Mouse (Mus musculus): ENCODE results near the gene Iqck. TPM values are rescaled to one million over a fixed set of nuclear protein-coding genes. Genes with fewer than 3 reads are reported as not detected.

Iqck gene
- polyA plus RNA-seq, 1 experiment from 2014 or later, result 2.9 TPM

DNA sequence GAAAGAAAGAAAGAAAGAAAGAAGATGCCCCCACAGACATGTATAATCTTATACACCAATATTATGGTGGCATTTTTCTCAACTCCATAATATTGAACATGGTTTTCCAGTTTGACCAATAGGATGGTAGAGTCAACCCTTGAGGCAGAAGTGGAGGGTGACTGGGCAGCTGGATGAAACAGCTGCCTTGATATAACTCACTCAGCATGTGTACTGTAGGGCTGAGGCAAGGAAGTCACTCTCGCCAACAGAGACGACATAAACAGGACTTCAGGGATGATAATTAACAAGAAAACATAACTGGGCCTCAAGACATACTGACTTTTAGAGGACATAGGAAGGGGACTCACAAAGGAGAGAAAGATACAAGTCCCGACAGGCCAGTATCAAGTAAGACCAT lies 946 bp upstream of the Iqck start:
- peak overlapping the region; percentile 80 for H3K9ac ChIP-seq (replicated peaks; ENCODE audit: low read length)
- no peak for ATAC-seq (replicated peaks; ENCODE audit: insufficient number of reproducible peaks, low FRiP score, low TSS enrichment, low read depth)
- WGBS, result 27% methylated on average over 3 of the region's 3 CpGs
- no peak for DNase-seq (ENCODE audit: low spot score)
- no peaks in the 10 kb centered on the region; the same call in 1 of the 2 replicates for H3K4me1 ChIP-seq (ENCODE audit: control insufficient read depth, insufficient read depth, low read length)
- no peak overlapping the region for H3K27ac ChIP-seq (replicated peaks; ENCODE audit: low read depth, low read length)
- H3K4me2 ChIP-seq (ENCODE audit: low read depth, low read length), result peak overlapping the region; percentile 67
- H3K36me3 ChIP-seq (replicated peaks; ENCODE audit: control insufficient read depth, insufficient read depth, low read depth, low read length), result peaks cover 2% of the 10 kb centered on the region; the same call in 1 of the 2 replicates
- no peaks in the 10 kb centered on the region for H3K27me3 ChIP-seq (ENCODE audit: control insufficient read depth, insufficient read depth, low read length)
- H3K4me3 ChIP-seq (ENCODE audit: low read depth, low read length), result peak overlapping the region; percentile 82
- no peaks in the 10 kb centered on the region for H3K9me3 ChIP-seq (replicated peaks; ENCODE audit: control insufficient read depth, low read length)

GRCm38 (mm10) chr7:118855877-118856304 lies 339 bp downstream of the Iqck start, which contains the start of gene Knop1:
Gene Knop1 (minus strand): TSS chr7:118856254.
- H3K27ac ChIP-seq (replicated peaks; ENCODE audit: low read depth, low read length), result no peak within 1 kb of the TSS
- no peaks in the 10 kb centered on the region for H3K9me3 ChIP-seq (replicated peaks; ENCODE audit: control insufficient read depth, low read length)
- under 1% methylated on average over 45 of the region's 46 CpGs for WGBS
- H3K27me3 ChIP-seq (ENCODE audit: control insufficient read depth, insufficient read depth, low read length), result no peaks in the 10 kb centered on the region
- peak; percentile 80 for ATAC-seq (replicated peaks; ENCODE audit: insufficient number of reproducible peaks, low FRiP score, low TSS enrichment, low read depth)
- peak within 1 kb of the TSS; percentile 67 for H3K4me2 ChIP-seq (ENCODE audit: low read depth, low read length)
- DNase-seq (ENCODE audit: low spot score), result peak; percentile 55
- H3K9ac ChIP-seq (replicated peaks; ENCODE audit: low read length), result peak within 1 kb of the TSS; percentile 80
- peak within 1 kb of the TSS; percentile 82 for H3K4me3 ChIP-seq (ENCODE audit: low read depth, low read length)
- H3K36me3 ChIP-seq (replicated peaks; ENCODE audit: control insufficient read depth, insufficient read depth, low read depth, low read length), result peaks cover 2% of the 10 kb centered on the region; the same call in 1 of the 2 replicates
- no peaks in the 10 kb centered on the region; the same call in 1 of the 2 replicates for H3K4me1 ChIP-seq (ENCODE audit: control insufficient read depth, insufficient read depth, low read length)

- DNase-seq (ENCODE audit: low spot score), result no peak
- 90% methylated on average over 1 of the region's 1 CpGs for WGBS
- no peak overlapping the region for H3K27ac ChIP-seq (replicated peaks; ENCODE audit: low read depth, low read length)
Observed at GRCm38 (mm10) chr7:118858640-118859039, 3.1 kb downstream of the Iqck start.

GRCm38 (mm10) chr7:118865362-118865761 lies 9.8 kb downstream of the Iqck start:
- Histone ChIP-seq H3K4me3 (ENCODE audit: low read depth, low read length) (no peak overlapping the region), H3K27me3 (ENCODE audit: control insufficient read depth, insufficient read depth, low read length) (no peaks in the 10 kb centered on the region), H3K4me2 (ENCODE audit: low read depth, low read length) (no peak overlapping the region), H3K4me1 (ENCODE audit: control insufficient read depth, insufficient read depth, low read length) (no peaks in the 10 kb centered on the region), H3K36me3 (replicated peaks; ENCODE audit: control insufficient read depth, insufficient read depth, low read depth, low read length) (no peaks in the 10 kb centered on the region), H3K27ac (replicated peaks; ENCODE audit: low read depth, low read length) (no peak overlapping the region), H3K9ac (replicated peaks; ENCODE audit: low read length) (no peak overlapping the region), H3K9me3 (replicated peaks; ENCODE audit: control insufficient read depth, low read length) (no peaks in the 10 kb centered on the region)
- WGBS, result 70% methylated on average over 2 of the region's 2 CpGs
- no peak for ATAC-seq (replicated peaks; ENCODE audit: insufficient number of reproducible peaks, low FRiP score, low TSS enrichment, low read depth)
- DNase-seq (ENCODE audit: low spot score), result no peak

More at GRCm38 (mm10) chr7:118858640-118859039, 3.1 kb downstream of the Iqck start:
- Histone ChIP-seq H3K9me3 (replicated peaks; ENCODE audit: control insufficient read depth, low read length) (no peaks in the 10 kb centered on the region), H3K36me3 (replicated peaks; ENCODE audit: control insufficient read depth, insufficient read depth, low read depth, low read length) (no peaks in the 10 kb centered on the region), H3K4me2 (ENCODE audit: low read depth, low read length) (no peak overlapping the region), H3K4me3 (ENCODE audit: low read depth, low read length) (no peak overlapping the region), H3K9ac (replicated peaks; ENCODE audit: low read length) (no peak overlapping the region), H3K27me3 (ENCODE audit: control insufficient read depth, insufficient read depth, low read length) (no peaks in the 10 kb centered on the region), H3K4me1 (ENCODE audit: control insufficient read depth, insufficient read depth, low read length) (no peaks in the 10 kb centered on the region; the same call in 1 of the 2 replicates)
- no peak for ATAC-seq (replicated peaks; ENCODE audit: insufficient number of reproducible peaks, low FRiP score, low TSS enrichment, low read depth)

DNA sequence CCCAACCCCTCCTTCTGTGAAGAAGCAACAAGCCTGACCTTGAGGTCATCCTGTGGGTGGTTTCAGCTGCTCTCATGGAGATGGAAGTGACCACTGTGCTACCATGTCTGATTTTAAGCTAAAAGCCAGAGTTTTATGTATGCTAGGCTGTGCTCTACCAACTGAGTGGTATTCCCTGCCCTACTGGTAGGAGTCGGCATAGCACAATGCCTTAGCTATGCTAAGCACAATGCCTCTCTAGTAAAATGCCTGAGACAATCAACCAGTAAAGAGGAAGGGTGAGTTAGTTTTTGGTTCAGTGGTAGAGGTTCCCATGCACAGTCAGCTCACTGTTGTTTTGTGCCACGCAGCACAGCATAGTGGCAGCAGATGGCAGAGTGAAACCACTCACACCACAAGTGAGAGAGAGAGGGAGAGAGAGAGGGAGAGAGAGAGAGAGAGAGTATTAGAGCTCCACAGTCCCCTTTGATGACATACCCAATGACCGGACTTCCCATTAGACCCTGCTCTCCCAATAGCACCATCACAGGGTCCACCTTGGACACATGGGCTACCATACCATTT lies 24.0 kb downstream of the Iqck start:
- ATAC-seq (replicated peaks; ENCODE audit: insufficient number of reproducible peaks, low FRiP score, low TSS enrichment, low read depth), result no peak

DNA sequence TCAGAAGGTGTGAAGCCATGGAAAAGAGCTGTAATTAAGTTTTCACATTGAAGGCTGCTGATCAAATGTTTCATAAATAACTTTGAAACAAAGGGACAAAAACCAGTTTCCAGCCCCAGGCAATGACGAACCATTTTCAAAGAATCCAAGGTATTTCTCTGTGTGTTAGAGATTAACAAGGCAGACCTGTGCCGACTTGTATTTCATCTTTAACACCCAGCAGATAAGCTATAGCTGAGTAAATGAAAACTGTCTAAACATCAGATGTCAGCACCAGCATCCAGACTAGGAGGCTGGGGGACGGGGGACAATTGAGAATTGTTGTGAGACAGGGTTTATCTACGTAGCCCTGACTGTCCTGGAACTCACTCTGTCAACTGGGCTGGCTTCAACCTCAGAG lies 28.4 kb downstream of the Iqck start:
- no peak for ATAC-seq (replicated peaks; ENCODE audit: insufficient number of reproducible peaks, low FRiP score, low TSS enrichment, low read depth)
- no peak overlapping the region for H3K27ac ChIP-seq (replicated peaks; ENCODE audit: low read depth, low read length)
- no peaks in the 10 kb centered on the region for H3K4me1 ChIP-seq (ENCODE audit: control insufficient read depth, insufficient read depth, low read length)
- 74% methylated on average over 4 of the region's 4 CpGs for WGBS
- H3K27me3 ChIP-seq (ENCODE audit: control insufficient read depth, insufficient read depth, low read length), result no peaks in the 10 kb centered on the region
- H3K36me3 ChIP-seq (replicated peaks; ENCODE audit: control insufficient read depth, insufficient read depth, low read depth, low read length), result no peaks in the 10 kb centered on the region
- peak; percentile 35 for DNase-seq (ENCODE audit: low spot score)
- H3K9me3 ChIP-seq (replicated peaks; ENCODE audit: control insufficient read depth, low read length), result no peaks in the 10 kb centered on the region
- H3K4me2 ChIP-seq (ENCODE audit: low read depth, low read length), result no peak overlapping the region
- no peak overlapping the region for H3K4me3 ChIP-seq (ENCODE audit: low read depth, low read length)
- H3K9ac ChIP-seq (replicated peaks; ENCODE audit: low read length), result no peak overlapping the region

More for the DNA sequence above, 24.0 kb downstream of the Iqck start:
- no peak overlapping the region for H3K4me2 ChIP-seq (ENCODE audit: low read depth, low read length)
- H3K36me3 ChIP-seq (replicated peaks; ENCODE audit: control insufficient read depth, insufficient read depth, low read depth, low read length), result no peaks in the 10 kb centered on the region
- no peak overlapping the region for H3K4me3 ChIP-seq (ENCODE audit: low read depth, low read length)
- H3K9me3 ChIP-seq (replicated peaks; ENCODE audit: control insufficient read depth, low read length), result no peaks in the 10 kb centered on the region
- H3K27ac ChIP-seq (replicated peaks; ENCODE audit: low read depth, low read length), result no peak overlapping the region
- no peak overlapping the region for H3K9ac ChIP-seq (replicated peaks; ENCODE audit: low read length)
- H3K4me1 ChIP-seq (ENCODE audit: control insufficient read depth, insufficient read depth, low read length), result no peaks in the 10 kb centered on the region
- DNase-seq (ENCODE audit: low spot score), result no peak
- no peaks in the 10 kb centered on the region for H3K27me3 ChIP-seq (ENCODE audit: control insufficient read depth, insufficient read depth, low read length)
- 79% methylated on average over 3 of the region's 3 CpGs for WGBS

DNA sequence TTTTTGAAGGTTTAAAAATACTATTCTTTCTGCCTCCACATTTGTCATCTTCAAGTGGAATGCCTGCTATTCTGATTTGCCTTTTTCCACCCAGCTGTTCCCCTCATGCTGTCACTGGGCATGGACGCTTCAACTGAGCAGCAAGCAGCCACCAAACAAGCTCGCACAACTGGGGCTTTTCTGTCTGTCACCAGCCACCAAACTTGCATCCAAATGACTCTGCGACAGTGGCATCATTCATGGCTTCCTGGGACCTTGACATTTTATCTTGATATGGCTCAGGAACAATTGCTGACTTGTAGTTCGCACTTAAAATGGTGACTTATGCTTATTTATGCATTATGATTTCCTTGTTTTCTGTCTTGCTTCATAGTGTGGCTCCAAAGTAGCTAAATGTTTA lies 29.4 kb downstream of the Iqck start:
- Histone ChIP-seq H3K4me1 (ENCODE audit: control insufficient read depth, insufficient read depth, low read length) (no peaks in the 10 kb centered on the region), H3K9ac (replicated peaks; ENCODE audit: low read length) (no peak overlapping the region), H3K36me3 (replicated peaks; ENCODE audit: control insufficient read depth, insufficient read depth, low read depth, low read length) (no peaks in the 10 kb centered on the region), H3K9me3 (replicated peaks; ENCODE audit: control insufficient read depth, low read length) (no peaks in the 10 kb centered on the region), H3K27ac (replicated peaks; ENCODE audit: low read depth, low read length) (no peak overlapping the region), H3K4me3 (ENCODE audit: low read depth, low read length) (no peak overlapping the region), H3K4me2 (ENCODE audit: low read depth, low read length) (no peak overlapping the region), H3K27me3 (ENCODE audit: control insufficient read depth, insufficient read depth, low read length) (no peaks in the 10 kb centered on the region)
- ATAC-seq (replicated peaks; ENCODE audit: insufficient number of reproducible peaks, low FRiP score, low TSS enrichment, low read depth) (no peak), DNase-seq (ENCODE audit: low spot score) (no peak)
- WGBS, result 78% methylated on average over 4 of the region's 4 CpGs

DNA sequence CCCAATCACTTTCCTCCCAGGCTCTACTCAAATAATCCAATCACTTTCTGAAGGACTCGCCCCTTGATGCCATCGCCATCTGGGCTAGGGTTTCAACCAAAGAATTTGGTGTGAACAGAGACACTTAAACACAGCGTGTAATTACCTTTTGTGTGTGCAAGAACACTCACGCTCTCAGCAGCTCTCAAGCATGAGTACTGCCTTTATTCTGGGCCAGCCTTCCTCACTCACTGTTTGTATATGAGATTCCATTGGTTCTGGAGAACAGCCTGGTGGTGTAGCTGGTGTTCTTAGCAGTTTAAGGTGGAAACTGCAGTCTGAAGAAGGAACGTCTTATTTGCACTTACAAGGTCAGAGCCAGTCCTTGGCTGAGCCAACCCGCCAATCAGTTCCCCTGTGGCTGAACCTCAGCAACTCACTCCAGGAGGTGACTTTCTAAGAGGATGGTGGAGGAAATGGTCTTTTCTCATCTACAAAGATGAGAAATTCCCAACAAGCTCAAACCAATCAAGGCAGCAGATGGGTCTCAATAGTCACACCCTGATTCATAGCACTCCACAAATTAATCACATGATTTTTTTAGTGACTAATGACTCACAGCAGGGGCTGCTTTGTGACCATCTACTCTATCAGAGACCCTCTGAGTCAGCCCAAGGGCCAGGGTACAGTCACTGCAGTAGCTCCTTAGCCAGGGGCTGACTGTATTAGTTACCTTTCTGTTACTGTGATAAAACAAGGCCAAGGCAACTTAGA lies 31.9 kb downstream of the Iqck start:
- Histone ChIP-seq H3K4me1 (ENCODE audit: control insufficient read depth, insufficient read depth, low read length) (no peaks in the 10 kb centered on the region), H3K9me3 (replicated peaks; ENCODE audit: control insufficient read depth, low read length) (no peaks in the 10 kb centered on the region)
- no peak for DNase-seq (ENCODE audit: low spot score)

More for the DNA sequence above, 31.9 kb downstream of the Iqck start:
- no peak overlapping the region for H3K4me2 ChIP-seq (ENCODE audit: low read depth, low read length)
- no peak overlapping the region for H3K4me3 ChIP-seq (ENCODE audit: low read depth, low read length)
- peak; percentile 58; the same call in 1 of the 2 replicates for ATAC-seq (replicated peaks; ENCODE audit: insufficient number of reproducible peaks, low FRiP score, low TSS enrichment, low read depth)
- H3K36me3 ChIP-seq (replicated peaks; ENCODE audit: control insufficient read depth, insufficient read depth, low read depth, low read length), result no peaks in the 10 kb centered on the region
- H3K27me3 ChIP-seq (ENCODE audit: control insufficient read depth, insufficient read depth, low read length), result no peaks in the 10 kb centered on the region
- H3K27ac ChIP-seq (replicated peaks; ENCODE audit: low read depth, low read length), result no peak overlapping the region
- WGBS, result 29% methylated on average over 6 of the region's 6 CpGs
- no peak overlapping the region for H3K9ac ChIP-seq (replicated peaks; ENCODE audit: low read length)
